Mouse (Mus musculus): ENCODE measurements at regions not wholly inside any gene's neighbourhood (a gene's known extent, or its start where the extent isn't known, plus 50 kb on each side); places are given as distances from the start of the nearest gene placed in this dataset.

- Histone ChIP-seq H3K9ac (no peak overlapping the region; the same call in 1 of the 2 replicates), H3K4me1 (peaks cover 25% of the 10 kb centered on the region), H3K36me3 (ENCODE audit: poor library complexity, severe bottlenecking) (no peaks in the 10 kb centered on the region), H3K27ac (peak overlapping the region; percentile 96), H3K4me3 (peak overlapping the region; percentile 44; the same call in 1 of the 2 replicates), H3K9me3 (replicated peaks) (no peaks in the 10 kb centered on the region), H3K27me3 (no peaks in the 10 kb centered on the region), H3K4me2 (peak overlapping the region; percentile 58)
- peak; percentile 92 for ATAC-seq
- WGBS = 26% methylated on average over 18 of the region's 18 CpGs
Measured at GRCm38 (mm10) chr16:77499537-77500301, 102.2 kb downstream of the Gm11146 start.

DNA sequence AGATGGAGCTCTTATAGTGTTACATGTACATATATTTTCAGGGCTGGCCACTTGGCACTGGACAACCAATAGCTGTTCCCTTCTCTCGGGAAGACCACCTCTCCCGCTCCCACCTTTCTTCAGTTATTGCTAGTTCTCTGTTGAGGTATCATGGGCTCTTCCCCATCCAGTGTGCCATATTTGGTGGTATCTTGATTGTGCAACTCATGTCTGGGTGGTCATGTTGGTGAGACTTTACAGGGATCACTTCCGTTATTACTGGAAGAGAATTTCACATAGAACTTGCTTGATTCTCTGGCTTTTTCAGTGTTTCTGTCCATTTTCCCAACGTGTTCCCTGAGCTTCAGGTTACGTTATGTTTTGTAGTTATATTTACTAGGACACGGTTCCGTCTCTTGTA, 106.6 kb downstream of the Gm11146 start:
- Histone ChIP-seq H3K27me3 (no peaks in the 10 kb centered on the region), H3K36me3 (ENCODE audit: poor library complexity, severe bottlenecking) (no peaks in the 10 kb centered on the region), H3K4me1 (peaks cover 13% of the 10 kb centered on the region), H3K4me2 (no peak overlapping the region), H3K4me3 (no peak overlapping the region), H3K9ac (no peak overlapping the region), H3K9me3 (replicated peaks) (no peaks in the 10 kb centered on the region), H3K27ac (no peak overlapping the region)
- ATAC-seq = no peak
- 98% methylated on average over 7 of the region's 7 CpGs for WGBS

- no peak for ATAC-seq
- no peak overlapping the region for H3K9ac ChIP-seq
- H3K4me3 ChIP-seq = no peak overlapping the region
- H3K36me3 ChIP-seq (ENCODE audit: poor library complexity, severe bottlenecking) = no peaks in the 10 kb centered on the region
- peaks cover 5% of the 10 kb centered on the region for H3K4me1 ChIP-seq
- H3K9me3 ChIP-seq (replicated peaks) = no peaks in the 10 kb centered on the region
- 75% methylated on average over 7 of the region's 7 CpGs for WGBS
- no peaks in the 10 kb centered on the region for H3K27me3 ChIP-seq
- H3K27ac ChIP-seq = no peak overlapping the region
- H3K4me2 ChIP-seq = no peak overlapping the region
Measured at GRCm38 (mm10) chr16:77494042-77494441, 107.9 kb downstream of the Gm11146 start.

DNA sequence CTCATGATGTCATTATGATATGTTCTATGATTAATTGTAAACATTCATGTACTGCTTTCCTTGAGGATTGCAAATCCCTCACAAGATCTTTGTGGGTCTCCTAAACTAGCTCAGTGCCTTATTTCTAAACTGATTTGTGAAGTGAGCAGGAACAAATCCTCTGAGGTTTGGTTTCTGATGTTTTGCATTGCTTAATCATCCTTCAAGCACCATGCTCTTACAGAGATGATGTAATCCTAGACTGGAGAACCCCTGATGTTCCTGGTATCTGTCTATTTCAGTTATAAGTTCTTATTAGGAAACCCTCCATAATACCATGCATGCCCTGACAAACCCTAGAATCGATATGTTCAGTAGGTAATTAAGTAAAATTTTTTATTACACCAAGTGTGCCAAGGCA, 113.7 kb downstream of the Gm11146 start:
- Histone ChIP-seq H3K9ac (no peak overlapping the region), H3K4me3 (no peak overlapping the region), H3K9me3 (replicated peaks) (no peaks in the 10 kb centered on the region), H3K4me2 (no peak overlapping the region), H3K4me1 (no peaks in the 10 kb centered on the region), H3K27ac (no peak overlapping the region), H3K36me3 (ENCODE audit: poor library complexity, severe bottlenecking) (peaks cover 7% of the 10 kb centered on the region; the same call in 1 of the 2 replicates), H3K27me3 (no peaks in the 10 kb centered on the region)
- ATAC-seq = no peak
- 89% methylated on average over 1 of the region's 1 CpGs for WGBS

GRCm38 (mm10) chr16:77479812-77480211, 122.1 kb downstream of the Gm11146 start:
- Histone ChIP-seq H3K27ac (no peak overlapping the region), H3K36me3 (ENCODE audit: poor library complexity, severe bottlenecking) (no peaks in the 10 kb centered on the region), H3K4me3 (no peak overlapping the region), H3K9ac (no peak overlapping the region), H3K9me3 (replicated peaks) (no peaks in the 10 kb centered on the region), H3K4me1 (peaks cover 14% of the 10 kb centered on the region), H3K27me3 (no peaks in the 10 kb centered on the region), H3K4me2 (no peak overlapping the region)
- 24% methylated on average over 7 of the region's 7 CpGs for WGBS
- ATAC-seq = no peak

DNA sequence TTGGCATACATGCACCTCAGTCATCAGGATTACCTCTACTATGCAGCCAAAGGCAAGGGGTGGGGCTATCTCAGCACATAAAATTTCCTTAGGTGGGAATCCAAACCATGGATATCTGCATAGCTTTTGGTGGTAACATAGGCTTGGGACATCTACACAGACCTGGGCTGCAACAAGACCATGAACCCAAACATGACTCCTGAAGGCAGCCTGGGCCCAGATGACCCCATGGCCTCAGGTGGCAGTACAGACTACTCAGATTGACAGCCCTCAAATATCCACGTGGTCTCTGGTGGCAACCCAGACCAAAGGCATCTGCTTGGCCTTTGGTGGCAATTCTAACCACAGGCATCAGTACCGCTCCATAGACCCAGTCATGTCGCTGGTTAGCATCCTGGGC, 130.0 kb downstream of the Gm11146 start:
- 0 out of 2 replicates have a peak, but pooled peaks have one; percentile 7 for ATAC-seq
- H3K9me3 ChIP-seq (replicated peaks) = no peaks in the 10 kb centered on the region
- peaks cover 10% of the 10 kb centered on the region; the same call in 1 of the 2 replicates for H3K4me1 ChIP-seq
- no peak overlapping the region for H3K4me2 ChIP-seq
- peaks cover 19% of the 10 kb centered on the region for H3K36me3 ChIP-seq (ENCODE audit: poor library complexity, severe bottlenecking)
- no peak overlapping the region for H3K4me3 ChIP-seq
- WGBS = 93% methylated on average over 3 of the region's 3 CpGs
- H3K9ac ChIP-seq = no peak overlapping the region
- no peak overlapping the region for H3K27ac ChIP-seq
- H3K27me3 ChIP-seq = no peaks in the 10 kb centered on the region

DNA sequence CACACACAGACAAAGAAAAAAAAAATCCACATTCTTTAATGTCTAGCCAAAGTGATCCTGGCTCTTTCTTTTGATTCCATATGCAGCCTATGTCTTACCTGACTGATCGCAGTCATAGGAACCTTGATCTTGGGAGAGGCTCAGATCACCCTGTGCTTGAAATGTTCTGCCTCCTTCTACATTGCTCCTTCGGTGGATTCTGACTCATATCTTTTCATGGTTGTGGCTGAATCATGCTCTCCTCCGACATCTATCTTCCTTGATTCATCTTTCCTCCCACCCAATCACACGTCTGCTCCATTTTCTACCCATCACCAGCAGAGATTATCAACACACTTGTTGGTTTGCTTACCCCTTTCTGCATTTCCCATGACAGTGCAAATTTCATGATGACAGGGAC, 132.0 kb downstream of the Gm11146 start:
- Histone ChIP-seq H3K27ac (no peak overlapping the region), H3K9me3 (replicated peaks) (no peaks in the 10 kb centered on the region), H3K27me3 (no peaks in the 10 kb centered on the region), H3K4me2 (no peak overlapping the region), H3K36me3 (ENCODE audit: poor library complexity, severe bottlenecking) (peaks cover 19% of the 10 kb centered on the region), H3K4me1 (peaks cover 4% of the 10 kb centered on the region), H3K4me3 (no peak overlapping the region), H3K9ac (no peak overlapping the region)
- no peak for ATAC-seq
- 87% methylated on average over 4 of the region's 4 CpGs for WGBS

GRCm38 (mm10) chr16:77469328-77469875, 132.5 kb downstream of the Gm11146 start:
- ATAC-seq = no peak

GRCm38 (mm10) chr16:77467216-77467615, 134.7 kb downstream of the Gm11146 start:
- WGBS = 84% methylated on average over 12 of the region's 12 CpGs
- ATAC-seq = no peak
- H3K4me3 ChIP-seq = no peak overlapping the region
- H3K4me2 ChIP-seq = no peak overlapping the region
- H3K4me1 ChIP-seq = peaks cover 15% of the 10 kb centered on the region
- peaks cover 19% of the 10 kb centered on the region for H3K36me3 ChIP-seq (ENCODE audit: poor library complexity, severe bottlenecking)
- H3K27me3 ChIP-seq = no peaks in the 10 kb centered on the region
- H3K9ac ChIP-seq = no peak overlapping the region
- no peaks in the 10 kb centered on the region for H3K9me3 ChIP-seq (replicated peaks)
- no peak overlapping the region for H3K27ac ChIP-seq

More at GRCm38 (mm10) chr16:77469328-77469875, 132.5 kb downstream of the Gm11146 start:
- peaks cover 9% of the 10 kb centered on the region for H3K4me1 ChIP-seq
- H3K4me3 ChIP-seq = no peak overlapping the region
- no peak overlapping the region for H3K9ac ChIP-seq
- no peak overlapping the region for H3K27ac ChIP-seq
- 63% methylated on average over 6 of the region's 6 CpGs for WGBS
- H3K36me3 ChIP-seq (ENCODE audit: poor library complexity, severe bottlenecking) = peaks cover 19% of the 10 kb centered on the region
- H3K9me3 ChIP-seq (replicated peaks) = no peaks in the 10 kb centered on the region
- H3K27me3 ChIP-seq = no peaks in the 10 kb centered on the region
- no peak overlapping the region for H3K4me2 ChIP-seq

GRCm38 (mm10) chr16:77464623-77465022, 137.3 kb downstream of the Gm11146 start:
- Histone ChIP-seq H3K4me3 (no peak overlapping the region), H3K9me3 (replicated peaks) (no peaks in the 10 kb centered on the region), H3K9ac (no peak overlapping the region), H3K36me3 (ENCODE audit: poor library complexity, severe bottlenecking) (peaks cover 9% of the 10 kb centered on the region), H3K27ac (no peak overlapping the region), H3K27me3 (no peaks in the 10 kb centered on the region), H3K4me2 (no peak overlapping the region), H3K4me1 (peaks cover 24% of the 10 kb centered on the region)
- WGBS = 30% methylated on average over 6 of the region's 6 CpGs
- ATAC-seq = peak; percentile 23; the same call in 1 of the 2 replicates

- Histone ChIP-seq H3K36me3 (ENCODE audit: poor library complexity, severe bottlenecking) (no peaks in the 10 kb centered on the region), H3K27me3 (no peaks in the 10 kb centered on the region), H3K4me1 (peaks cover 20% of the 10 kb centered on the region), H3K9me3 (replicated peaks) (no peaks in the 10 kb centered on the region), H3K27ac (no peak overlapping the region), H3K9ac (no peak overlapping the region), H3K4me2 (no peak overlapping the region), H3K4me3 (no peak overlapping the region)
- no peak for ATAC-seq
- 75% methylated on average over 3 of the region's 3 CpGs for WGBS
Measured at GRCm38 (mm10) chr16:77461922-77462321, 140.0 kb downstream of the Gm11146 start.

- H3K4me3 ChIP-seq = no peak overlapping the region
- no peaks in the 10 kb centered on the region for H3K36me3 ChIP-seq (ENCODE audit: poor library complexity, severe bottlenecking)
- H3K27ac ChIP-seq = no peak overlapping the region
- no peaks in the 10 kb centered on the region for H3K9me3 ChIP-seq (replicated peaks)
- peaks cover 20% of the 10 kb centered on the region for H3K4me1 ChIP-seq
- no peaks in the 10 kb centered on the region for H3K27me3 ChIP-seq
- no peak for ATAC-seq
- H3K9ac ChIP-seq = no peak overlapping the region
- 57% methylated on average over 1 of the region's 1 CpGs for WGBS
- H3K4me2 ChIP-seq = no peak overlapping the region
Measured at GRCm38 (mm10) chr16:77461459-77461858, 140.4 kb downstream of the Gm11146 start.

Data from forebrain, embryonic 13.5 days (tissue).